Mouse (Mus musculus): ENCODE data around the gene Sim2. TPM values are rescaled to one million over a fixed set of nuclear protein-coding genes. Genes with fewer than 3 reads are reported as not detected.

Sim2 gene
- total RNA-seq (2015), result 0.35 and 0.56 TPM in 2 replicates
- total RNA-seq (2017), result 0.20 TPM in 1 of 2 replicates, not detected in the other

- ATAC-seq (replicated peaks; ENCODE audit: poor library complexity), result no peak
Observed at GRCm38 (mm10) chr16:94084711-94085602, at the start of gene Sim2. Gene Sim2 (plus strand): TSS chr16:94084931.

- no peak for ATAC-seq (replicated peaks; ENCODE audit: poor library complexity)
Observed at GRCm38 (mm10) chr16:94037280-94037679, 47.5 kb upstream of the Sim2 start.

- peak; percentile 76 for ATAC-seq (replicated peaks; ENCODE audit: poor library complexity)
Observed at GRCm38 (mm10) chr16:94038272-94038985, 46.3 kb upstream of the Sim2 start.

DNA sequence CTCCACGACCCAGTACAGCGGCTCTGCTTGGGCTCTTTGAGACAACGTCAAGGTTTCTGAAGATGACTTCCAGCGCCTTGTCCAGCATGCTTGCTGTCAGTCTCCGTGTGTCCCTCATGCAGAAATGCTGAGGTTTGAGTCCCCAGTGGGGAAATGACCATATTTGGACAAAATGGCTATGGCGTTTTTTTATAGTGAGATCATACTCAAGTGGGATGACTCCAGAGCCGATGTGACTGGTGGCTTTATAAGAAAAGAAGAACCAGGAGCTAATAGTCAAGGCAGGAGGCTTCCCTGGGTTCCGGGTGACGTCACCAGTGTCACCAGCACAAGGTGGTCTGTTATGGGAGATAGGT, 45.8 kb upstream of the Sim2 start:
- ATAC-seq (replicated peaks; ENCODE audit: poor library complexity), result no peak

DNA sequence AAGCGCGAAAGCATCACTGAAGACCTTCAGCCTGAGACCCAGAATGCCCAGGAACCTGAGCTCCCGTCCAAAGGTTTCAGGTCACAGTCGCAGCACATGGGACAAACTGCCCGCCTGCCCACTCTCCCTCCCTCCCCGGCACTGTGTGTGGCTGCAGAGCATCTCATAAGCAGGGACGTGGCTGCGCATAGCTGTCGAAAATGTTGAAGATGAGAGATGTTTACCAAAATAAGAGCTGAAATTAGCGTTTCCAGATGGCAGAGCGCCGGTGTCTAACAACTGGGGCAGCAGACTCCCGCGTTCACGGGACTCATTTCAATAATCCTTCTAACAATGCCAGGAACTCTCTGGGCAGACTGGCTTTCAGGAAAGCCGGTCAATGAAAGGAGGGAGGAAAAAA, 44.2 kb upstream of the Sim2 start:
- no peak for ATAC-seq (replicated peaks; ENCODE audit: poor library complexity)

DNA sequence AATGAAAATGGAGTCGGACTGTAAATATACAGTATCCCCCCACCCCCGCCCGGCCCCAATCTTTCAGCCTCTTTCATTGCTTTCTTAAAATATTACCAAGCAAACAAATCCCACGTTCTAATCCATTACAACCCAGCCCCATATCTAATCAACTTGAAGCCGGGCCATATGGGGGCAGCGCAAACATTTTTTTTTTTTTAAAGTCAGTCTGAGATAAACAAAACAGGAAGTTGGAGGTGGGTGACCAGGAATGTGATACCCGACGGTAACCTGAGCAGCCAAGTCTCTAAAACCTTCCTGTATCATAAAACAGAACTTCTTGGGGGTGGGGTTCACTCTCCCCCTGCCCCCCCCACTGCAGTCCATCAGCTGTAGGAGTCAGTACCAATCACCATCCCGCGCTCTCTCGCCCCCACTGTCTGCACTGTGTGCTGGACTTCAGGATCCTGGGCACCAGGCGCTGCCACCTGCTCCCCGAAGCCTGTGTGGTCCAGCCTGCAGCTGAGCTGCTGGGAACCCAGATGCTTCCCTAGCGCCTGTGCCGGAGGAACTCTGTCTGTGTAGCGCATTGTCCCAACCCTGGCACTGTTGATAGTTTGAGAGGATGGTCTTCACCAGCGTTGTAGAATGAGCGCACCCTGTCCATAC, 43.5 kb upstream of the Sim2 start:
- 0 out of 2 replicates have a peak, but pooled peaks have one; percentile 27 for ATAC-seq (replicated peaks; ENCODE audit: poor library complexity)

- no peak for ATAC-seq (replicated peaks; ENCODE audit: poor library complexity)
Observed at GRCm38 (mm10) chr16:94043797-94044196, 40.9 kb upstream of the Sim2 start.

- no peak for ATAC-seq (replicated peaks; ENCODE audit: poor library complexity)
Observed at GRCm38 (mm10) chr16:94044996-94045395, 39.7 kb upstream of the Sim2 start.

- ATAC-seq (replicated peaks; ENCODE audit: poor library complexity), result no peak
Observed at GRCm38 (mm10) chr16:94050368-94050767, 34.4 kb upstream of the Sim2 start.

DNA sequence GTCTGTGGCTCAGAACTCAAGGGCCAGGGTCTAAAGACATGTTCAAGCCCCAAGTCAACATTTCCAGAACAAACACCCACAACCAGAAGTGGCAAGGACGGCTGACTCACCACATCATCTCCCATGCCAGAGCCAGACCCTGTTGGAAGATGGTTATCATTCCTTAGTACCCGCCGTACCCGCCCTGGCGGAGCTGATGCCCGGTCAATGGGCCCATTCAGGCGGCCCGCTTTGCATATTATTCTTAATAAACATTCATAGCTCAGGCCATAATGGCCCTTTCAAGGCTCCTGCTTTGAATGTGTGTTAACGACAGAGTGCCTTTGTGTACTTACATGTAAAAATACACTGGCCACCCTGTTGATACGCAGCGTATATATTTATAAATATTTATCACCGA, 29.6 kb upstream of the Sim2 start:
- ATAC-seq (replicated peaks; ENCODE audit: poor library complexity), result no peak

DNA sequence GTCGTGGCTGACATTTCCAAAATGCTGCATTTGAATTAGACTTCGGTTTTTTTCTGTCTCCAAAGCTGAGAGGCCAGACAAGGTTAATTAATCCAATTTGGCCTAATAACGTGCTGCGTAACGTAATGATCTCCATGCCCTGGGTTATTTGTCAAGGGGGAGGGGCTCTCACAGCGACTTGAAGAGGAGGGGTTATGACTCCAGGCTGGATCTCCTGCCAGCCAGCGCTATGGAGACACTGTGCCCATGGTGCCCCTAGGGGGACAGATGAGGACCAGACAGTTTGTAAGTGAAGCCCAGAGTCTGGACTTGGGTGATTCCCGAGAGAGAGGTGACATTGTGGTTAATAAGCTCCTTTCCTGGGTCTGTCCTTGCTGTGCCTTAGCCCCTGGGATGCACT, 29.2 kb upstream of the Sim2 start:
- ATAC-seq (replicated peaks; ENCODE audit: poor library complexity), result no peak

DNA sequence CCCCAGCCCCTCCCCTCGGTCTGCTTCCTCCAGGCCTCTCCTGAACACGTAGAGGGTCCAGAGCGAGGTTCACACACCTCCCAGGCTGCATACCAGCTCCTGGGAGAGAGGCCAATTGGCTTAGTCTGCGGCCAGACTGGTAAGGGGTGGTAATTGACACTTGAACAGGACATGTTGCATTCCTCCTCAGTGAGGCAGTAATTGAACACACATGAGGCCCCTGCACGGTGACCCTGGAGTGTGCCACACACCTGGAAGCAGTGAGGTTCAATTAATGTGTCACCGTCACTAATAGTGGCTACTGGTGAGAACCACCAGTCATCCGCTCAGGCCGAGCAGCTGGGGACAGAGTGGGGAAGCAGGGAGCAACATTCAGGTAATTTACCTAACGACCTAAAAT, 24.9 kb upstream of the Sim2 start:
- ATAC-seq (replicated peaks; ENCODE audit: poor library complexity), result no peak

DNA sequence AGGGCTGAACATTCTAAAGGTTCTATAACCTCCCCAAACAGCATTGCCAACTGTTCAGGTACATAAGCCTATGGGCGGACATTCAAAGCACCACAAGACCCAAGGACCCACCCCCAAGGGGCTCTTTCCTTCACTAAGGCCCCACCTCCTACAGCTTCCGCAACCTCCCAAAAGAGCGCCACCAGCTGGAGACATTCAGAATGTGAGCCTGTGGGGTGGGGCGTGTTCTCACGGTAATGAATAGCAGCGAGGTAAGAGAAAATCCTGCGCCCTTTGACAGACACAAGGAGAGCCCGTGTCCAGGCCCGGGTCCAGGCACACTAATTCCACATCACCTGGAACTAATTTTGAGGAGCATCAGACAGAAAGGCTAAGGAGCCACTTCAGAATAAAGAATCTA, 20.5 kb upstream of the Sim2 start:
- ATAC-seq (replicated peaks; ENCODE audit: poor library complexity), result no peak

- peak; percentile 77 for ATAC-seq (replicated peaks; ENCODE audit: poor library complexity)
Observed at GRCm38 (mm10) chr16:94065728-94066674, 18.7 kb upstream of the Sim2 start.

DNA sequence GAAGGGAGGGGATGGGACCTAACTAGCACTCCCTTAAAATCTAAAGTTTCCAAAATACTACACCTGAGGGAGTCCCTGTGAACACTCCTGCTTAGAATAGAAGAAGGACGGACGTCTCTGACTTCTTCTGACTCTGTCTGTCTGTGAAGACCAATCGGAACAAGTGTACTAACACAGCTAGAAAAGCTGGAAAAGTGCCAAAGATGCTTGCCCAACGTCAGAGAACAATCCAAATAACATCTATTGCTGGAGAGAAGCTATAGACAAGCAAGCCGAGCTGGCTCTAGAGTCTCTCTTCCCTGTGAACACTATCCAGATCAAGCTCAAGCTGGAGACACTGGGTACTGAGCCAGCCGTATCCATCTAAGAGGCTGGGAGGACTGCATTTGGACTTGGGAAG, 18.0 kb upstream of the Sim2 start:
- 0 out of 2 replicates have a peak, but pooled peaks have one; percentile 9 for ATAC-seq (replicated peaks; ENCODE audit: poor library complexity)

DNA sequence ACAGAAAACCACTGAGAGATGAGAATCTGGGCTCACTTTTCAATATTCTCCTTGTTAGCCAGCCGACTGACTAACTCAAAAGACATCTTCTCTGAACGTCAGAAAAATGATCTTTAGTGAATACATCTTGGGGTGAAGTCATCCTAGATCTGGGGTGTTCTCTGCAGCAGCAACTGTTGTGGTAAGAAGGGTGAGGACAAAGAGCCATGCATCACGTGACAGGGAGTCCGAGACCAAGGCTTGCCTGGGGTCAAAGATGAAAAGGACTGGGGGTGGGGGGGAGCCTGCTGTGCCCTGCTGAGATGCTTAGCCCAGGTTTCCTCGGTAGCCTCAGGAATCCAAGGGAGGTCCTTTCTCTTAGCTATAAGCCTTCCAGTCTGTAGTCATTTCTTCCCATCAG, 17.5 kb upstream of the Sim2 start:
- ATAC-seq (replicated peaks; ENCODE audit: poor library complexity), result no peak

- peak; percentile 49; the same call in 1 of the 2 replicates for ATAC-seq (replicated peaks; ENCODE audit: poor library complexity)
Observed at GRCm38 (mm10) chr16:94069061-94069460, 15.7 kb upstream of the Sim2 start.

GRCm38 (mm10) chr16:94070920-94071319, 13.8 kb upstream of the Sim2 start:
- no peak for ATAC-seq (replicated peaks; ENCODE audit: poor library complexity)

- no peak for ATAC-seq (replicated peaks; ENCODE audit: poor library complexity)
Observed at GRCm38 (mm10) chr16:94071468-94071867, 13.3 kb upstream of the Sim2 start.

DNA sequence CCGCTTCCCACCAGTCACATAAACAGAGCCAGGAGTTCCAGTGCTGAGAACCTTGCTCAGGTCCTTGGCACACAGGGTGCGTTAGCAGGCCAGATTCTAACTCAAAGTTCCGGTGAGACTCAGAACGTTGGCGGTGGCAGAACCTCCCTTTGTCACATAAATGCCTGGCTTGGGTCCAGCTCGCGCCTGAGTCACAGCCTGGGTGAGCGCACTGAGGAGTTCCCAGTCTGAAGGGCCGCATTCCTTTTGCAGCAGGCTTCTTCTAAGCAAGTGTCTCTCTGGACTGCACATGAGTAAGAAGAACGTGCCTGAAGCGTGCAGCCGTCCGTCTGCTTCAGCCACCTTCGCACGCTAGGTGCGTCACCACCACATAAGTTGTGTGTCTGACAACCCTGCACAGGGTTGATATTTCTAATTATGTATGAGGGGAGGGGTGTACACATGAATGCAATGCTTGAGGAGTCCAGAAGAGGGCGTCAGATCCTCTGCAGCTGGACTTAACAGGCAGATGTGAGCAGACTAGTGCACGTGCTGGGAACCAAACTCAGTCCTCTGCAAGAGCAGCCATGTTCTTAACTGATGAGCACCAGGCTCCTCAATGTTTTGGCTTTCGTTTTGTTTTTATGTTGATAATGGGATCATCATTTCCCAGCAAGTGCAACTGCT, 9.2 kb upstream of the Sim2 start:
- ATAC-seq (replicated peaks; ENCODE audit: poor library complexity), result peak; percentile 48
